Mouse (Mus musculus) midbrain, embryonic 14.5 days (tissue): ENCODE data around the gene Vps37b. TPM values are rescaled to one million over a fixed set of nuclear protein-coding genes. Genes with fewer than 3 reads are reported as not detected.

Source experiments
- ATAC-seq: fragments of 200-750 bp; cut with Nextera tagmentation; 2 replicates; pipeline ENCODE4 v1.8.0; 2017; ENCODE audit warnings: moderate number of reproducible peaks, moderate library complexity; ENCODE audit not compliant: low FRiP score, low TSS enrichment
- DNase-seq: peaks from one replicate; pipeline ENCODE4 v3.0.0-alpha.2; 2015
- H3K27ac ChIP-seq: fragments of 300-500 bp; sonication (generic); replicated peaks from 2 replicates; pipeline ENCODE4 v1.5.1; 2014; ENCODE audit warnings: mild to moderate bottlenecking, low read depth, low read length, moderate library complexity
- H3K27me3 ChIP-seq: fragments of 300-500 bp; sonication (generic); 2 replicates; pipeline ENCODE4 v1.6.1; 2014; ENCODE audit warnings: low read length, control low read depth, mixed read lengths; ENCODE audit not compliant: control insufficient read depth, insufficient read depth
- H3K36me3 ChIP-seq: fragments of 300-500 bp; sonication (generic); 2 replicates; pipeline ENCODE4 v1.6.1; 2014; ENCODE audit warnings: low read length, control low read depth; ENCODE audit not compliant: control insufficient read depth, insufficient read depth
- H3K4me1 ChIP-seq: fragments of 300-500 bp; sonication (generic); 2 replicates; pipeline ENCODE4 v1.6.1; 2014; ENCODE audit warnings: mild to moderate bottlenecking, antibody characterized with exemption, low read length, control low read depth; ENCODE audit not compliant: control insufficient read depth, insufficient read depth
- H3K4me2 ChIP-seq: fragments of 300-500 bp; sonication (generic); 2 replicates; pipeline ENCODE4 v1.6.1; 2014; ENCODE audit warnings: mild to moderate bottlenecking, low read length, moderate library complexity
- H3K4me3 ChIP-seq: fragments of 300-500 bp; sonication (generic); replicated peaks from 2 replicates; pipeline ENCODE4 v1.5.1; 2014; ENCODE audit warnings: low read depth, low read length
- H3K9ac ChIP-seq: fragments of 300-500 bp; sonication (generic); replicated peaks from 2 replicates; pipeline ENCODE4 v1.6.1; 2014; ENCODE audit warnings: mild to moderate bottlenecking, low read length, moderate library complexity
- H3K9me3 ChIP-seq: fragments of 300-500 bp; sonication (generic); 2 replicates; pipeline ENCODE4 v1.6.1; 2016; ENCODE audit warnings: low read length, control low read depth, mixed read lengths; ENCODE audit not compliant: control insufficient read depth
- WGBS: fragments of 180-500 bp; shearing (Covaris S2); extraction: QIAGEN DNeasy Blood & Tissue Kit; methylation state at CpG from one replicate; pipeline ENCODE4 v1.1.7; 2014; 5-methylcytosine and 5-hydroxymethylcytosine counted together
- polyA plus RNA-seq: library from polyadenylated mRNA; unstranded; fragments of >200 nt; fragmentation: Nextera tagmentation; extraction: Ambion mirVana; gene quantifications from 2 replicates; pipeline ENCODE4 v1.2.1, GENCODE M21; 2014

Vps37b gene
- polyA plus RNA-seq, 1 experiment from 2014 or later: 72.4 TPM

DNA sequence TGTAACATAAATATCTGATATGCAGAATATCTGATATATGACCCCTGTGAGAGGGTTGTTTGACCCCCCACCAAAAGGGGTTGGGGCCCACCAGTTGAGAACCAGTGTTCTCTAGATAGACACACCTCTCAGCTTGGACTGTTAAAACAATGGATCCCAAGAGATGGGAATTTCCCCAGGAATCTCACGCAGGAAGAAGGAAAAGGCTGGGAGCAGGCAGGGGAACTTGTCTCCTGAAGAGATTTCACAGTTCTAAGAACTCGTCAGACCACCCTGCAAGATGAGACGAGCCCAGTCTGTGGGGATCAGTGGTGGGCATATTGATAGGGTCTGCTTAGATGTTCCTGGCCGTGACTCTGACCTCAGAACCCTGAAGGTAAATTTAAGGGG is 52.1 kb downstream of the Vps37b start:
- Histone ChIP-seq H3K4me3 (no peak overlapping the region), H3K27ac (no peak overlapping the region), H3K9ac (no peak overlapping the region), H3K4me1 (no peaks in the 10 kb centered on the region), H3K4me2 (no peak overlapping the region), H3K36me3 (no peaks in the 10 kb centered on the region), H3K27me3 (peaks cover 4% of the 10 kb centered on the region; the same call in 1 of the 2 replicates), H3K9me3 (no peaks in the 10 kb centered on the region)
- DNase-seq (no peak), ATAC-seq (no peak)
- 61% methylated on average over 4 of the region's 4 CpGs for WGBS

GRCm38 (mm10) chr5:123979221-123979979 is 52.7 kb downstream of the Vps37b start:
- no peak overlapping the region for H3K9ac ChIP-seq
- ATAC-seq: no peak
- DNase-seq: no peak

GRCm38 (mm10) chr5:123978131-123978530 is 53.9 kb downstream of the Vps37b start:
- Histone ChIP-seq H3K27ac (no peak overlapping the region), H3K4me3 (no peak overlapping the region), H3K9me3 (no peaks in the 10 kb centered on the region), H3K9ac (no peak overlapping the region), H3K36me3 (no peaks in the 10 kb centered on the region), H3K27me3 (peaks cover 4% of the 10 kb centered on the region; the same call in 1 of the 2 replicates), H3K4me1 (peaks cover 4% of the 10 kb centered on the region; the same call in 1 of the 2 replicates), H3K4me2 (no peak overlapping the region)
- DNase-seq (no peak), ATAC-seq (no peak)
- WGBS: 85% methylated on average over 5 of the region's 5 CpGs

More at GRCm38 (mm10) chr5:123979221-123979979, 52.7 kb downstream of the Vps37b start:
- H3K9me3 ChIP-seq: no peaks in the 10 kb centered on the region
- H3K4me3 ChIP-seq: no peak overlapping the region
- H3K27me3 ChIP-seq: peaks cover 4% of the 10 kb centered on the region; the same call in 1 of the 2 replicates
- H3K36me3 ChIP-seq: no peaks in the 10 kb centered on the region
- H3K4me2 ChIP-seq: no peak overlapping the region
- no peak overlapping the region; the same call in 1 of the 2 replicates for H3K27ac ChIP-seq
- H3K4me1 ChIP-seq: peaks cover 4% of the 10 kb centered on the region; the same call in 1 of the 2 replicates
- 71% methylated on average over 18 of the region's 18 CpGs for WGBS

GRCm38 (mm10) chr5:123977231-123977630 is 54.8 kb downstream of the Vps37b start:
- H3K9me3 ChIP-seq: no peaks in the 10 kb centered on the region
- WGBS: 50% methylated on average over 3 of the region's 3 CpGs
- H3K36me3 ChIP-seq: no peaks in the 10 kb centered on the region
- H3K4me2 ChIP-seq: no peak overlapping the region
- no peak overlapping the region for H3K27ac ChIP-seq
- no peak for ATAC-seq
- no peak for DNase-seq
- peaks cover 4% of the 10 kb centered on the region; the same call in 1 of the 2 replicates for H3K4me1 ChIP-seq
- peaks cover 4% of the 10 kb centered on the region; the same call in 1 of the 2 replicates for H3K27me3 ChIP-seq
- H3K9ac ChIP-seq: no peak overlapping the region
- H3K4me3 ChIP-seq: no peak overlapping the region

GRCm38 (mm10) chr5:123975668-123976180 is 56.3 kb downstream of the Vps37b start:
- 74% methylated on average over 6 of the region's 6 CpGs for WGBS
- H3K4me3 ChIP-seq: no peak overlapping the region
- DNase-seq: no peak
- H3K9me3 ChIP-seq: no peaks in the 10 kb centered on the region
- H3K4me2 ChIP-seq: no peak overlapping the region
- H3K9ac ChIP-seq: no peak overlapping the region
- peaks cover 4% of the 10 kb centered on the region; the same call in 1 of the 2 replicates for H3K4me1 ChIP-seq
- no peak overlapping the region for H3K27ac ChIP-seq
- H3K36me3 ChIP-seq: no peaks in the 10 kb centered on the region
- peaks cover 4% of the 10 kb centered on the region; the same call in 1 of the 2 replicates for H3K27me3 ChIP-seq
- no peak for ATAC-seq

DNA sequence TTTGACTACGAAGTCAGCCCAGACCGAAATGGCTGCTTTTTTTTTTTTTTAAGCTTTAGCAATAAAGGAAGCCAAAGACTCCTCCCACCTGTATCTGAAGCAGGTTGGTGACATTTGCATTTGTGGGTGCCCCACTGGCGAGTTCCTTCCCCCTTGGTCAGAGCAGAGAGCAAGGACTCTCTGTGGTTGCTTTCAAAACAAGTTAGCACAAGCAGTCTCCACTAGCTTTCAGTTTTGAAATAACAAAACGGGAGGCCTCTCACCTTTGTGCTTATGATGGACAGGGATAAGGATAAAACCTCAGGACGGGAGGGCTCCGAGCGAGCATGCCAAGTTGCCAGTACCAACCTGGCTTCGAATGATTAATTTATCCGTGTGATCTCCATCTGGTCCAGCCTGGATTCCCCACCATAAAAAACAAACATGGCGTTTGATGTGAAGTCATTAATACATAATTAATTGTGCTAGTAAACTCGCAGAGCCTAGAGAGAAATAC is 57.4 kb downstream of the Vps37b start:
- Histone ChIP-seq H3K4me1 (peaks cover 4% of the 10 kb centered on the region; the same call in 1 of the 2 replicates), H3K27ac (no peak overlapping the region), H3K9ac (no peak overlapping the region; the same call in 1 of the 2 replicates), H3K4me2 (peak overlapping the region; percentile 90), H3K27me3 (peaks cover 4% of the 10 kb centered on the region; the same call in 1 of the 2 replicates), H3K9me3 (no peaks in the 10 kb centered on the region), H3K4me3 (peak overlapping the region; percentile 67), H3K36me3 (no peaks in the 10 kb centered on the region)
- no peak for ATAC-seq
- 23% methylated on average over 11 of the region's 11 CpGs for WGBS
- peak; percentile 20 for DNase-seq

GRCm38 (mm10) chr5:123974179-123974485 is 57.9 kb downstream of the Vps37b start:
- Histone ChIP-seq H3K36me3 (no peaks in the 10 kb centered on the region), H3K4me2 (peak overlapping the region; percentile 90), H3K9ac (peak overlapping the region; percentile 72), H3K4me3 (peak overlapping the region; percentile 67), H3K27me3 (peaks cover 4% of the 10 kb centered on the region; the same call in 1 of the 2 replicates), H3K9me3 (no peaks in the 10 kb centered on the region), H3K27ac (peak overlapping the region; percentile 62; the same call in 1 of the 2 replicates), H3K4me1 (peaks cover 4% of the 10 kb centered on the region; the same call in 1 of the 2 replicates)
- DNase-seq: no peak
- WGBS: 0% methylated on average over 14 of the region's 14 CpGs
- no peak for ATAC-seq

DNA sequence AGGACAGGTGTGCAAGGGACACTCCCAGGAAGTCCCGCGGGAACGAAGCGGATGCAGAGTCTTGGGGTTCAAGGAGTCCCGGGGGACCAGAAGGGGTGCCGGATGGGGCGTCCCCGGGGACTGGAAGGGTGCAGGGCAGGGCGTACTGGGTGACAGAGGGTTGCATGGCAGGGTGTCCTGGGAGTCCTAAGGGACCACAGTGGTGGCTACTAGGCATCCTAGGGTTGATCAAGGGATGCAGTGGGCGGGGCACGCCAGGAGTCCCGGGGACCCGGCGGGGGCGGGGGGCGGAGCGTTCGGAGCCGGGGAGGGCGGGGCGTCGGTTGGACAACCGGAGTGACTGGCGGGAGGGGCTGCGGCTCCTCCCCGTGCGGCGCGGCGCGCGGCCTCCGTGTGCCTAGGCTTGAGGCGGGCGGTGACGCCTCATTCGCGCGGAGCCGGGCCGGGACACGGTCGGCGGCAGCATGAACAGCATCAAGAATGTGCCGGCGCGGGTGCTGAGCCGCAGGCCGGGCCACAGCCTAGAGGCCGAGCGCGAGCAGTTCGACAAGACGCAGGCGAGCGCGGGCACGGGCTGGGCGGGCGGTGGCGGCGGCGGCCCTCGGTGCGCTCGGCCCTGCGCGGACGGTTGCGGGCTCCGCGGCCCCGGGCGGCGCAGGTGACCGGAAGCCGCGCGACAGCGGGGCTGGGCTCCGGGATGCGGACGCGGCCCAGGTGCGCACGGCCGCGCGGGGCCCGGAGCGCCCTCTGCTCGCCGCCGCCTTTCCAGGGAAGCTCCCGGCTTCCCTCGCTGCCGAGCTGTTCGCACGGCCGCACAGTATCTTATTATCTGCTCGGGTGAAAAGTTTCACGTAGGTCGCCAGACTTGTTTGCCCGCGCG is 58.5 kb downstream of the Vps37b start, which contains the start of gene Hip1r:
Gene Hip1r (plus strand): TSS at position 330 of the 880 bp plus-strand sequence.
- Histone ChIP-seq H3K27me3 (peaks cover 4% of the 10 kb centered on the region; the same call in 1 of the 2 replicates), H3K27ac (peak within 1 kb of the TSS; percentile 62), H3K9ac (peak within 1 kb of the TSS; percentile 72), H3K4me3 (peak within 1 kb of the TSS; percentile 67), H3K36me3 (no peaks in the 10 kb centered on the region), H3K9me3 (no peaks in the 10 kb centered on the region), H3K4me2 (peak within 1 kb of the TSS; percentile 90), H3K4me1 (peaks cover 4% of the 10 kb centered on the region; the same call in 1 of the 2 replicates)
- DNase-seq (peak; percentile 83), ATAC-seq (peak; percentile 64)
- WGBS: 1% methylated on average over 106 of the region's 106 CpGs
